Mouse (Mus musculus) MEL (cell line): ENCODE results near the gene Celsr2. TPM values are rescaled to one million over a fixed set of nuclear protein-coding genes. Genes with fewer than 3 reads are reported as not detected.

Source experiments
- DNase-seq: peaks from one replicate; pipeline ENCODE4 v3.0.0; 2011; ENCODE audit warnings: low read depth, low spot score
- H3K27ac ChIP-seq: 2 replicates; pipeline ENCODE4 v1.5.1; 2012; ENCODE audit warnings: low read depth, mild to moderate bottlenecking, control low read depth, low read length, moderate library complexity; ENCODE audit not compliant: control insufficient read depth
- H3K27me3 ChIP-seq, 2 experiments: fragments of 150-350 bp in 1 of 2; sonication (generic) in 1 of 2; 2 replicates each; pipeline ENCODE4 v1.6.1; 2012; ENCODE audit warnings: low read length in 2 of 2, mild to moderate bottlenecking in 2 of 2, improper control_type of control experiment in 1 of 2, moderate library complexity in 1 of 2; ENCODE audit not compliant: insufficient read depth in 2 of 2, control insufficient read depth in 1 of 2
- H3K36me3 ChIP-seq, 2 experiments: 2 replicates each; pipeline ENCODE4 v1.6.1; 2012 to 2014; ENCODE audit warnings: low read length in 2 of 2, improper control_type of control experiment in 1 of 2, inconsistent platforms in 1 of 2, mild to moderate bottlenecking in 1 of 2; ENCODE audit not compliant: insufficient read depth in 2 of 2, control insufficient read depth in 1 of 2
- H3K4me1 ChIP-seq, 2 experiments: fragments of 150-350 bp in 1 of 2; sonication (generic) in 1 of 2; 2 replicates each; pipeline ENCODE4 v1.6.1; 2012; ENCODE audit warnings: low read length in 2 of 2, improper control_type of control experiment in 1 of 2, mild to moderate bottlenecking in 1 of 2; ENCODE audit not compliant: insufficient read depth in 2 of 2, control insufficient read depth in 1 of 2
- H3K4me3 ChIP-seq, 2 experiments: fragments of 150-350 bp in 1 of 2; sonication (generic) in 1 of 2; 2 replicates each; pipeline ENCODE4 v1.5.1; 2012; ENCODE audit warnings: low read depth in 2 of 2, low read length in 2 of 2, mild to moderate bottlenecking in 2 of 2, moderate library complexity in 2 of 2, control low read depth in 1 of 2, improper control_type of control experiment in 1 of 2; ENCODE audit not compliant: control insufficient read depth in 1 of 2, insufficient read depth in 1 of 2
- H3K79me2 ChIP-seq: 2 replicates; pipeline ENCODE4 v1.6.1; 2012; ENCODE audit warnings: mild to moderate bottlenecking, low read length, moderate library complexity; ENCODE audit not compliant: control insufficient read depth, poor library complexity, insufficient read depth
- H3K9ac ChIP-seq: 2 replicates; pipeline ENCODE4 v1.6.1; 2012; ENCODE audit warnings: low read depth, mild to moderate bottlenecking, control low read depth, low read length, moderate library complexity; ENCODE audit not compliant: control insufficient read depth, poor library complexity, severe bottlenecking
- H3K9me3 ChIP-seq: fragments of 150-350 bp; sonication (generic); replicated peaks from 2 replicates; pipeline ENCODE4 v1.6.1; 2012; ENCODE audit warnings: mild to moderate bottlenecking, low read length, improper control_type of control experiment, moderate library complexity; ENCODE audit not compliant: insufficient read depth
- CHD1 ChIP-seq: IDR thresholded peaks from 2 replicates; pipeline ENCODE4 v1.6.1; 2012; ENCODE audit warnings: low read depth, mild to moderate bottlenecking, inconsistent platforms, low read length, improper control_type of control experiment
- CHD2 ChIP-seq: IDR thresholded peaks from 2 replicates; pipeline ENCODE4 v1.6.1; 2011; ENCODE audit warnings: low read length, improper control_type of control experiment
- EP300 ChIP-seq, 2 experiments: IDR thresholded peaks; 2 replicates each; pipeline ENCODE4 v1.6.1; 2011; ENCODE audit warnings: improper control_type of control experiment in 2 of 2, low read length in 2 of 2, low read depth in 1 of 2, mild to moderate bottlenecking in 1 of 2
- GABPA ChIP-seq: IDR thresholded peaks from 2 replicates; pipeline ENCODE4 v1.6.1; 2012; ENCODE audit warnings: low read depth, mild to moderate bottlenecking, inconsistent platforms, low read length, improper control_type of control experiment, moderate library complexity
- JUND ChIP-seq: IDR thresholded peaks from 2 replicates; pipeline ENCODE4 v1.6.1; 2011; ENCODE audit warnings: low read depth, mild to moderate bottlenecking, improper control_type of control experiment, low read length
- MAZ ChIP-seq: IDR thresholded peaks from 2 replicates; pipeline ENCODE4 v1.6.1; 2012; ENCODE audit warnings: low read depth, mild to moderate bottlenecking, inconsistent platforms, low read length, improper control_type of control experiment
- MEF2A ChIP-seq: IDR thresholded peaks from 2 replicates; pipeline ENCODE4 v1.6.1; 2014; ENCODE audit warnings: low read depth, mild to moderate bottlenecking, inconsistent platforms, low read length, improper control_type of control experiment; ENCODE audit not compliant: poor library complexity, insufficient replicate concordance, severe bottlenecking; ENCODE audit errors: extremely low read depth
- MXI1 ChIP-seq: IDR thresholded peaks from 2 replicates; pipeline ENCODE4 v1.6.1; 2011; ENCODE audit warnings: mild to moderate bottlenecking, low read depth, low read length, improper control_type of control experiment
- MYC ChIP-seq: IDR thresholded peaks from 2 replicates; pipeline ENCODE4 v1.6.1; 2011; ENCODE audit warnings: low read depth, mild to moderate bottlenecking, low read length, improper control_type of control experiment, moderate library complexity
- POLR2A ChIP-seq, 2 experiments: IDR thresholded peaks; 2 replicates each; pipeline ENCODE4 v1.6.1; 2011 to 2012; ENCODE audit warnings: low read length in 2 of 2, mild to moderate bottlenecking in 2 of 2, control low read depth in 1 of 2, improper control_type of control experiment in 1 of 2, low read depth in 1 of 2, moderate library complexity in 1 of 2; ENCODE audit not compliant: control insufficient read depth in 1 of 2, insufficient read depth in 1 of 2, poor library complexity in 1 of 2
- POLR2AphosphoS2 ChIP-seq: IDR thresholded peaks from 2 replicates; pipeline ENCODE4 v1.6.1; 2011; ENCODE audit warnings: low read length, improper control_type of control experiment
- RAD21 ChIP-seq: IDR thresholded peaks from 2 replicates; pipeline ENCODE4 v1.6.1; 2011; ENCODE audit warnings: mild to moderate bottlenecking, low read depth, low read length, improper control_type of control experiment
- SMC3 ChIP-seq: IDR thresholded peaks from 2 replicates; pipeline ENCODE4 v1.6.1; 2011; ENCODE audit warnings: low read depth, low read length, improper control_type of control experiment
- TBP ChIP-seq: IDR thresholded peaks from 2 replicates; pipeline ENCODE4 v1.8.0; 2011; ENCODE audit warnings: low read depth, low read length, improper control_type of control experiment
- USF1 ChIP-seq: IDR thresholded peaks from 2 replicates; pipeline ENCODE4 v1.6.1; 2014; ENCODE audit warnings: low read depth, mild to moderate bottlenecking, inconsistent platforms, low read length, improper control_type of control experiment, moderate library complexity
- ZMIZ1 ChIP-seq: IDR thresholded peaks from 2 replicates; pipeline ENCODE4 v1.6.1; 2012; ENCODE audit warnings: low read depth, mild to moderate bottlenecking, inconsistent platforms, low read length, improper control_type of control experiment, moderate library complexity
- ZNF384 ChIP-seq: IDR thresholded peaks from 2 replicates; pipeline ENCODE4 v1.6.1; 2012; ENCODE audit warnings: low read depth, mild to moderate bottlenecking, inconsistent platforms, low read length, improper control_type of control experiment
- polyA plus RNA-seq, 2 experiments: library from polyadenylated mRNA; stranded (reverse) in 1 of 2; unstranded in 1 of 2; fragments of >175 nt in 1 of 2; fragments of >200 nt in 1 of 2; gene quantifications; 2 replicates each; pipeline versions ENCODE4 v1.2.1 to v1.2.4; 2012; ENCODE audit warnings: low replicate concordance in 2 of 2, low read depth in 1 of 2; ENCODE audit not compliant: insufficient read length in 2 of 2, insufficient read depth in 1 of 2, missing spikeins in 1 of 2
- total RNA-seq: library from RNA; depleted of rRNA; stranded (reverse); fragments of 300-350 nt; gene quantifications from 2 replicates; pipeline ENCODE4 v1.2.3, GENCODE M21; 2012

Gene Celsr2
- total and polyA plus RNA-seq, 3 experiments = 0.04 TPM; not detected in 2

DNA sequence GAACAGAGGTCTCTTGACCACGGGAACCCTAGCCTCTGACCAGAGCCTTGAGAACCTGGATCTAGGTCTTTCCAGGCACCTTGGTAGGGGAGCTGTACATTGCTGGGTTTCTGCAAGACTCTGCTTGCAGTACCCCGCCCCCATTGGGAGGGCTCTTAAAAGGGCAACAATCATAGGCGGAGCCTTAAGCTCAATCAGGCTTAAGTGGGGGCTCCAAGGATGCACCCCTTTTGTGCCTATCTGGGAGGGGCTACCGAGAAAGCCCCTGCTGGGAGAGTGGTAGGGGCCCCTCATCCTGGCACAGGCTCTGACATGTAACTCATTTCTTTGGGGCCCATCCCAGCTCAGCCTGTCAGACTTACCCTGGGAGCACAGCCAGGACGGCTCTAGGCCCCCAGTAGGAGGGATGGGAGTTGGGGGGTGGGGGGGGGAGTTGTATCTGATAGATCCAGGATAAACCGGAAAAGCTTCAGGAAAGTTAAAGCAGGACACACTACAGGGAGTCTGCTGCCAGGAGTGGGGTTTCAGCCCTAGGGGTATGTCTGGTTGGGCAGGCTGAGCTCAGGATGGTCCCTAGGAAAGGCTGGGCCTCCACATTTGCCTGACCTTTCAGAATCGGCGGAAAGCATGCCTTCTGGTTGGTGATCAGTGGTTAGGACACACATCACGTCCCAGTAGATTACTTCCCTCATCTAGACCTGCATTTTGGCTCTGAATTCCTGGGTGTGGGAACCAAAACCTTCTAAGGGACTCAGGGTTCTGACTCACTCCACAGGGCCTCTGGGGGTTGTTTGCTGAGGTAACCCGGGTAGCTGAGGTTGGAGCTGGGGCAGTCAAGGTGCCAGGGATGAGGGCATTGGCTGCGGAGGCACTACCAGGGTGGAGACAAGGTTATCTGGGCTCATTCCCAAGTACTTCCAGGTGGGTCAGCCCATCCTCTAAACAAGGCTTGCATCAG lies 8.8 kb upstream of the Celsr2 start:
- Histone ChIP-seq H3K27me3 (no peaks in the 10 kb centered on the region), H3K9ac (no peak overlapping the region), H3K4me3 (no peak overlapping the region), H3K9me3 (no peaks in the 10 kb centered on the region), H3K36me3 (peaks cover 0 to 6% of the 10 kb centered on the region in 2 experiments; a peak in 1 of 4 replicates), H3K27ac (no peak overlapping the region), H3K4me1 (no peaks in the 10 kb centered on the region), H3K79me2 (no peaks in the 10 kb centered on the region)
- TF ChIP-seq CHD1 = no peak
- no peak for TF ChIP-seq RAD21
- peak; percentile 69 for TF ChIP-seq ZMIZ1
- TF ChIP-seq POLR2A (IDR thresholded peaks at IDR 0.05; ENCODE audit: control insufficient read depth in 1 of 2, insufficient read depth in 1 of 2, low read depth in 1 of 2, low read length in 2 of 2, poor library complexity in 1 of 2) = 0 out of 4 replicates have a peak, but pooled peaks of 1 of the 2 experiments have one; percentile 28
- TF ChIP-seq CHD2 = peak; percentile 9; the same call in 1 of the 2 replicates
- TF ChIP-seq MEF2A = 0 out of 2 replicates have a peak, but pooled peaks have one; percentile 10
- TF ChIP-seq POLR2AphosphoS2 = peak; percentile 85; the same call in 1 of the 2 replicates
- DNase-seq = peak; percentile 37

DNA sequence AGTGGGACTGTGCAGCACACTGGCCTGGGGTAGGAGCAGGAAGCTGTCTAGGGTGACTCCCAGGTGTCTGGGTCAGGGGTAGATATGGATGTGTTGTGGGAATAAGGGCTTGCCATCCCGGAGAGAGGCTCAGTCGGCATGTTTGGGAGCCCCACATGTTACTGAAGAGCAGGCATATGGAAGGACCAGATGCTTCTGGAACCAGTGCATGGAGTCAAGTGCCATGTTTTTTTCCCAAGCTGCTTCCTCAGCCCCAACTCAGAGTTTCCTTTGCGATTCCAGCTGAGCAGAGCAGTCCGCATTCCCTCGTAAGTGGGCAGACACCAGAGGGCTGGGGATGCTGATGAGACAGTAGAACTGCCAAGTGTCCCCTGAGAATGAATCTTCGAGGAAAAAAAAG lies 7.7 kb upstream of the Celsr2 start:
- no peak for TF ChIP-seq EP300 (IDR thresholded peaks at IDR 0.05; ENCODE audit: low read depth in 1 of 2, low read length in 2 of 2)
- TF ChIP-seq POLR2A (IDR thresholded peaks at IDR 0.05; ENCODE audit: control insufficient read depth in 1 of 2, insufficient read depth in 1 of 2, low read depth in 1 of 2, low read length in 2 of 2, poor library complexity in 1 of 2) = no peak
- TF ChIP-seq USF1 = no peak
- TF ChIP-seq SMC3 = no peak
- no peak for TF ChIP-seq TBP
- TF ChIP-seq GABPA = no peak
- no peak for TF ChIP-seq ZNF384
- no peak for TF ChIP-seq MXI1
- no peak; the same call in 1 of the 2 replicates for TF ChIP-seq POLR2AphosphoS2
- no peak for TF ChIP-seq JUND
- no peak for TF ChIP-seq CHD2
- no peak for TF ChIP-seq MAZ
- TF ChIP-seq MYC = no peak
- Histone ChIP-seq H3K27ac (no peak overlapping the region), H3K79me2 (no peaks in the 10 kb centered on the region), H3K9ac (no peak overlapping the region), H3K36me3 (peaks cover 0 to 4% of the 10 kb centered on the region in 2 experiments; a peak in 1 of 4 replicates), H3K9me3 (no peaks in the 10 kb centered on the region), H3K27me3 (peaks cover 0 to 3% of the 10 kb centered on the region in 2 experiments; a peak in 1 of 4 replicates), H3K4me3 (no peak overlapping the region), H3K4me1 (no peaks in the 10 kb centered on the region)
- DNase-seq = no peak
